Mouse (Mus musculus) erythroblast, embryonic 14.5 days (primary cell): ENCODE results near the gene Iqsec1. TPM values are rescaled to one million over a fixed set of nuclear protein-coding genes. Genes with fewer than 3 reads are reported as not detected.

Experiments used
- H3K27me3 ChIP-seq: 2 replicates; pipeline ENCODE4 v1.6.1; 2012; ENCODE audit warnings: inconsistent platforms; ENCODE audit not compliant: control insufficient read depth
- H3K36me3 ChIP-seq: 2 replicates; pipeline ENCODE4 v1.6.1; 2012; ENCODE audit warnings: mild to moderate bottlenecking, inconsistent platforms; ENCODE audit not compliant: control insufficient read depth
- H3K4me1 ChIP-seq: 2 replicates; pipeline ENCODE4 v1.6.1; 2012; ENCODE audit warnings: inconsistent platforms; ENCODE audit not compliant: control insufficient read depth
- H3K4me3 ChIP-seq: replicated peaks from 2 replicates; pipeline ENCODE3; 2012; ENCODE audit warnings: moderate library complexity, mild to moderate bottlenecking, inconsistent platforms
- H3K9me3 ChIP-seq: 2 replicates; pipeline ENCODE4 v1.6.1; 2012; ENCODE audit warnings: low read length, inconsistent platforms, mixed read lengths; ENCODE audit not compliant: control insufficient read depth
- GATA1 ChIP-seq: IDR thresholded peaks from 2 replicates; pipeline ENCODE4 v1.6.1; 2012; ENCODE audit warnings: low read length, inconsistent platforms, mixed read lengths
- TAL1 ChIP-seq: IDR thresholded peaks from 3 replicates; pipeline ENCODE4 v1.6.1; 2012; ENCODE audit warnings: low read length, inconsistent platforms, mixed read lengths
- polyA plus RNA-seq: library from polyadenylated mRNA; stranded (reverse); fragments of >175 nt; gene quantifications from 2 replicates; pipeline ENCODE4 v1.2.3, GENCODE M21; 2012

Iqsec1 gene
- polyA plus RNA-seq, 1 experiment: 10.6 TPM

GRCm38 (mm10) chr6:90773811-90774233 lies 214.7 kb downstream of the Iqsec1 start:
- no peaks in the 10 kb centered on the region for H3K4me1 ChIP-seq
- no peak overlapping the region for H3K4me3 ChIP-seq
- H3K36me3 ChIP-seq: no peaks in the 10 kb centered on the region
- H3K9me3 ChIP-seq: no peaks in the 10 kb centered on the region
- TF ChIP-seq TAL1 (no peak), GATA1 (no peak)
- H3K27me3 ChIP-seq: 0 out of 2 replicates have a peak, but pooled peaks cover 2% of the 10 kb centered on the region

- Histone ChIP-seq H3K4me1 (no peaks in the 10 kb centered on the region), H3K27me3 (0 out of 2 replicates have a peak, but pooled peaks cover 2% of the 10 kb centered on the region), H3K36me3 (no peaks in the 10 kb centered on the region), H3K9me3 (no peaks in the 10 kb centered on the region), H3K4me3 (no peak overlapping the region)
- TF ChIP-seq TAL1 (no peak), GATA1 (no peak)
Measured at GRCm38 (mm10) chr6:90772120-90772519, 216.4 kb downstream of the Iqsec1 start.

GRCm38 (mm10) chr6:90768526-90768925 lies 220.0 kb downstream of the Iqsec1 start:
- TF ChIP-seq GATA1: no peak
- TF ChIP-seq TAL1: no peak
- Histone ChIP-seq H3K27me3 (0 out of 2 replicates have a peak, but pooled peaks cover 2% of the 10 kb centered on the region), H3K9me3 (no peaks in the 10 kb centered on the region), H3K36me3 (no peaks in the 10 kb centered on the region), H3K4me1 (peaks cover 3% of the 10 kb centered on the region; the same call in 1 of the 2 replicates), H3K4me3 (no peak overlapping the region)

- no peak overlapping the region for H3K4me3 ChIP-seq
- H3K4me1 ChIP-seq: peaks cover 3% of the 10 kb centered on the region; the same call in 1 of the 2 replicates
- H3K9me3 ChIP-seq: no peaks in the 10 kb centered on the region
- no peak for TF ChIP-seq GATA1
- TF ChIP-seq TAL1: no peak
- H3K36me3 ChIP-seq: no peaks in the 10 kb centered on the region
- 0 out of 2 replicates have a peak, but pooled peaks cover 2% of the 10 kb centered on the region for H3K27me3 ChIP-seq
Measured at GRCm38 (mm10) chr6:90767874-90768273, 220.6 kb downstream of the Iqsec1 start.

- H3K9me3 ChIP-seq: no peaks in the 10 kb centered on the region
- peaks cover 8% of the 10 kb centered on the region for H3K4me1 ChIP-seq
- no peaks in the 10 kb centered on the region for H3K36me3 ChIP-seq
- TF ChIP-seq GATA1: no peak
- no peak overlapping the region for H3K4me3 ChIP-seq
- no peaks in the 10 kb centered on the region for H3K27me3 ChIP-seq
Measured at GRCm38 (mm10) chr6:90764753-90765152, 223.7 kb downstream of the Iqsec1 start.

- Histone ChIP-seq H3K9me3 (no peaks in the 10 kb centered on the region), H3K4me3 (no peak overlapping the region), H3K4me1 (peaks cover 15% of the 10 kb centered on the region), H3K36me3 (no peaks in the 10 kb centered on the region), H3K27me3 (no peaks in the 10 kb centered on the region)
- TF ChIP-seq TAL1: no peak
- no peak for TF ChIP-seq GATA1
Measured at GRCm38 (mm10) chr6:90763959-90764591, 224.4 kb downstream of the Iqsec1 start.

GRCm38 (mm10) chr6:90763295-90763694 lies 225.2 kb downstream of the Iqsec1 start:
- H3K9me3 ChIP-seq: no peaks in the 10 kb centered on the region
- H3K27me3 ChIP-seq: no peaks in the 10 kb centered on the region
- H3K36me3 ChIP-seq: no peaks in the 10 kb centered on the region
- H3K4me1 ChIP-seq: peaks cover 17% of the 10 kb centered on the region
- TF ChIP-seq GATA1: no peak
- TF ChIP-seq TAL1: no peak
- H3K4me3 ChIP-seq: no peak overlapping the region

- H3K4me1 ChIP-seq: peaks cover 22% of the 10 kb centered on the region
- no peaks in the 10 kb centered on the region for H3K36me3 ChIP-seq
- no peak overlapping the region for H3K4me3 ChIP-seq
- TF ChIP-seq TAL1: no peak
- no peak for TF ChIP-seq GATA1
- no peaks in the 10 kb centered on the region for H3K9me3 ChIP-seq
- H3K27me3 ChIP-seq: no peaks in the 10 kb centered on the region
Measured at GRCm38 (mm10) chr6:90762120-90762736, 226.3 kb downstream of the Iqsec1 start.

- Histone ChIP-seq H3K27me3 (no peaks in the 10 kb centered on the region), H3K36me3 (no peaks in the 10 kb centered on the region), H3K9me3 (no peaks in the 10 kb centered on the region), H3K4me1 (peaks cover 27% of the 10 kb centered on the region), H3K4me3 (no peak overlapping the region)
- no peak for TF ChIP-seq TAL1
- no peak for TF ChIP-seq GATA1
Measured at GRCm38 (mm10) chr6:90761301-90762056, 227.0 kb downstream of the Iqsec1 start.
